Mouse (Mus musculus) B cell, adult (primary cell): ENCODE results near the gene Ilf3. TPM values are rescaled to one million over a fixed set of nuclear protein-coding genes. Genes with fewer than 3 reads are reported as not detected.

ENCODE experiments used
- total RNA-seq: library from RNA; stranded (reverse); gene quantifications from 4 replicates; pipeline ENCODE4 v1.2.4, GENCODE M21; 2023; ENCODE audit not compliant: inconsistent age

Ilf3 gene
- 130 to 170 TPM (median 154 TPM) in 4 replicates for total RNA-seq

GRCm38 (mm10) chr9:21367357-21368111 lies at the start of gene Ilf3:
Gene Ilf3, plus strand, starts transcription at chr9:21367871.

DNA sequence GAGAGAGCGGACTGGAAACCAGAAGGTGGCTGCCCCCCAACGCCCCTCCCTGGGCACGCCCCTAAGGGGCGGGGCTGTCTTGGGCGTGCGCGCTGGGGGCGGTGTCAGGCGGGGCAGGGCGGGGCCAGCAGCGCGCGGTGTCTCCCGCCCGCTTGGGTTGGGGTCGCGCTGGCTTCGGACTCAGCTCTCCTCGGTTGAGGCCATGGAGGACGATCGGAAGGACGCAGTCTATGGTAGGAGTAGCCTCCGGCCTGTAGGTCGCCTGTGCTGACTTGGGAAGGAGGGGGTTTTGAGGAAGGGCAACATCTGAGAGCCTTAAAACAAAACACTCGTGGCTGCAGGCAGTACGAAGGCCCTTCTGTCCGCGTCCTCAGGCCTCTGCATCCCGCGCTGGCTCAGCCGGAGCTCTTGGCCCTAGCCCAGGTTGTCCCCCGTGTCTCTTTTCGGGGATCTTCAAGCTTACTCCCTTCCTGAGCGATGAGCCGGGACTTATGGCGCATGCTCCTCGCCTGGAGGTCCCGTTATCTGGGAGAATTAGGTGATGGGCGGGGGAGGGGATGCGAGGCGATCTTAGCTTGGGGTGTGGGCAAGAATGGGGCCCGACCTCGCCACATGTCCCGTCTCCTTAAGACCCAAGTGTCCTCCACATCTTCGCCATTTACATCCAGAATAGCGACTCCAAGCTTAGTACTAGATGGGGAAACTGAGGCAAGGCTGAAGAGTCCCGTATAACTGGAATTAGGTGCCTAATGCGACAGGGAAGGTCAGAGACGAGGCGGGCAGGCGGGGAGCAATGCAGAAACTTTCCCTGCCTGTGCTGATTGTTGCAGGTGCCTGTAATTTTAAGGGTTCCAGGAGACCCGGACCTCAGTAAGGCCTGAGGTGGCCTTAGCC lies 46.8 kb upstream of the Ilf3 start, which contains the start of gene Slc44a2:
Slc44a2 (plus strand) TSS at position 80 of the 894 bp plus-strand sequence.

DNA sequence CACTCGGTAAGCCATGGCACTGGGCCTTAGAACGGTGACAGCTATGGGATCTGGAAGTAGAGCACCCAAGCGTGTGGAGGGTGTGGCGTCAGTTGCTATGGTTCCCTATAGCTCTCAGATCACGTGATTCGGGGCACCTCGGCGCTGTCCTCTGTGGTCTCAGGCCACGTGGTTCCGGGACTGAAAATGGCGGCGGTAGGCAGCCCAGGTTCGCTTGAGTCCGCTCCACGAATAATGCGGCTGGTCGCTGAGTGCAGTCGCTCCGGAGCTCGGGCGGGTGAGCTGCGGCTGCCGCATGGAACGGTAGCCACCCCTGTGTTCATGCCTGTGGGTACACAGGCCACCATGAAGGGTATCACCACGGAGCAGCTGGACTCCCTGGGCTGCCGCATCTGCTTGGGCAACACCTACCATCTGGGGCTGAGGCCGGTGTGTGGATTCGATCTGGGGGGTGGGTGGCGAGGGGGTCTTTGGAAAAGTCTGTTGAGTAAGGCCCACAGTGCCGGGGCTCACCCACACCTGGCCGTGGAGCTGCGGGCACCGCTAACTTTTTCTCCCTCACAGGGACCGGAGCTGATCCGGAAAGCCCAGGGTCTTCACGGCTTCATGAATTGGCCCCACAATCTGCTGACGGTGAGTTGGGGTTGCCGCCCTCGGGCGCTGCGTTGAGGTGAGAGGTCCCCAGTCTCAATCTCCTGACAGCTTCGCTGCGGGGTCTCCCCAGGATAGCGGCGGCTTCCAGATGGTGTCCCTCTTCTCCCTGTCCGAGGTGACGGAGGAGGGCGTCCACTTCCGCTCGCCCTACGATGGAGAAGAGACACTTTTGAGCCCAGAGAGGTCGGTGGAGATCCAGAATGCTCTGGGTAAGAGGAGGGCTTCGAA lies 44.2 kb downstream of the Ilf3 start, which contains the start of gene Qtrt1:
Qtrt1 (plus strand) TSS at position 169 of the 882 bp plus-strand sequence.

GRCm38 (mm10) chr9:21424631-21425555 lies 57.2 kb downstream of the Ilf3 start, which contains the start of gene Dnm2:
Gene Dnm2, plus strand, starts transcription at chr9:21424908.

Other genes starting within 250 kb of the Ilf3 start
- gene Tyk2, start 236.6 kb upstream of the Ilf3 start, total RNA-seq, result 56.6 to 61.0 TPM (median 58.4 TPM) in 4 replicates
- gene Cdc37, start 217.9 kb upstream of the Ilf3 start, total RNA-seq, result 113 to 130 TPM (median 121 TPM) in 4 replicates
- gene Pde4a, start 202.2 kb upstream of the Ilf3 start, total RNA-seq, result 9.4 to 14.6 TPM (median 11.2 TPM) in 4 replicates
- gene Keap1, start 128.5 kb upstream of the Ilf3 start, total RNA-seq, result 27.8 to 30.2 TPM (median 29.4 TPM) in 4 replicates
- gene S1pr5, start 119.4 kb upstream of the Ilf3 start, total RNA-seq, result 0.21 to 0.66 TPM (median 0.29 TPM) in 3 of 4 replicates, not detected in the other
- gene Atg4d, start 102.6 kb upstream of the Ilf3 start, total RNA-seq, result 46.2 to 61.6 TPM (median 48.2 TPM) in 4 replicates
- gene Kri1, start 79.9 kb upstream of the Ilf3 start, total RNA-seq, result 132 to 152 TPM (median 133 TPM) in 4 replicates
- gene Cdkn2d, start 76.5 kb upstream of the Ilf3 start, total RNA-seq, result 18.1 to 29.9 TPM (median 23.5 TPM) in 4 replicates
- gene Ap1m2, start 55.5 kb upstream of the Ilf3 start, total RNA-seq, result 2.7 to 3.9 TPM (median 3.0 TPM) in 4 replicates
- 310 to 343 TPM (median 327 TPM) in 4 replicates for gene Slc44a2, start 47.2 kb upstream of the Ilf3 start, total RNA-seq
- gene Qtrt1, start 44.0 kb downstream of the Ilf3 start, total RNA-seq, result 70.4 to 75.9 TPM (median 73.2 TPM) in 4 replicates
- gene Dnm2, start 57.0 kb downstream of the Ilf3 start, total RNA-seq, result 203 to 242 TPM (median 227 TPM) in 4 replicates
- gene Tmed1, start 142.4 kb downstream of the Ilf3 start, total RNA-seq, result 8.1 to 10.4 TPM (median 9.8 TPM) in 4 replicates
- 123 to 137 TPM (median 129 TPM) in 4 replicates for gene AB124611, start 158.3 kb downstream of the Ilf3 start, total RNA-seq
- 65.0 to 70.0 TPM (median 68.5 TPM) in 4 replicates for gene Carm1, start 179.0 kb downstream of the Ilf3 start, total RNA-seq
- gene Timm29, start 224.9 kb downstream of the Ilf3 start, total RNA-seq, result 28.7 to 35.2 TPM (median 32.7 TPM) in 4 replicates
- 14.7 to 16.0 TPM (median 15.3 TPM) in 4 replicates for gene Yipf2, start 225.0 kb downstream of the Ilf3 start, total RNA-seq
- 91.8 to 106 TPM (median 103 TPM) in 4 replicates for gene Smarca4, start 248.3 kb downstream of the Ilf3 start, total RNA-seq